Mouse (Mus musculus): ENCODE data around the gene 5430403G16Rik. TPM values are rescaled to one million over a fixed set of nuclear protein-coding genes. Genes with fewer than 3 reads are reported as not detected.

Gene 5430403G16Rik
- total RNA-seq (2023) = under 1 TPM; 0.84 to 0.91 TPM

DNA sequence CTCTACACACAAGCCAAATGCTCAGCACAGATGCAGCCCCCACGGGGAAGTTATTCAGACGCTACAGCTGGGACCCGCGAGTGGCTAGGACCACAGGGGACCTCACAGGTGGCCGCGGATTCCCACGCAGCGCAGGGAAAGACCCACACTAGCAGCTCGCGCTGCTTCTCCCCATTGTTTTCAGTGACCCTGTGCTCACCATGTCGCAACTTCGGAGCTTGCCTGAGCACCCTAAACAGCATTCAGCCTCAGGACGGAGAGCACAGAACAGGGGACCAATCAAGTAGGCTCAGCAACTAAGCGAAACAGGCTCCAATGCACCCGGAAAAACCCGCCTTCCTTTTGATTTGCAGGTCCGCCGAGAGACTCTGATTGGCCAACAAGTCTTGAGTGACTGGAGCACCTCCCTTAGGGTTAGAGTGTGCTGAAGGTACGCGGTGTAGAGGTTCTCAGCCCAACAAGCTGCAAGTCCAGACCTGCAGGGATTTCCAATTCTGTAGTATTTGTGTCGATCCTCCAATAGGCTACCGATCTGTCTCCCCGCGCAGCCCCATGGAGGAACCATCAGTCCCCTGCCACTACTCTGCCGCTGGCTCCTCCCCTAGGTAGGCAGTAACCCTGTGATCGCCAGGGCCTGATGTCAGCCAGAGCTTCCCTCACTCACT lies at the start of gene 5430403G16Rik:
TSS of gene 5430403G16Rik (minus strand) at position 505 of the 665 bp plus-strand sequence.

Other genes starting within 250 kb of the 5430403G16Rik start
- gene Crlf2, start 132.0 kb downstream of the 5430403G16Rik start, total RNA-seq (2023) = 100 to 1,000 TPM in 1 of 2 experiments, 10 to 100 TPM in 1; 98.8 to 107 TPM
- gene 4930522L14Rik, start 60.8 kb upstream of the 5430403G16Rik start, total RNA-seq (2023) = 1 to 10 TPM; 2.8 to 4.1 TPM
- gene Gm15446, start 232.4 kb upstream of the 5430403G16Rik start, total RNA-seq (2023) = 1 to 10 TPM; 5.5 to 6.2 TPM

Data from neutrophil, adult 59 days (primary cell).